Mouse (Mus musculus): ENCODE results near the gene Wrb.

The Wrb gene

DNA sequence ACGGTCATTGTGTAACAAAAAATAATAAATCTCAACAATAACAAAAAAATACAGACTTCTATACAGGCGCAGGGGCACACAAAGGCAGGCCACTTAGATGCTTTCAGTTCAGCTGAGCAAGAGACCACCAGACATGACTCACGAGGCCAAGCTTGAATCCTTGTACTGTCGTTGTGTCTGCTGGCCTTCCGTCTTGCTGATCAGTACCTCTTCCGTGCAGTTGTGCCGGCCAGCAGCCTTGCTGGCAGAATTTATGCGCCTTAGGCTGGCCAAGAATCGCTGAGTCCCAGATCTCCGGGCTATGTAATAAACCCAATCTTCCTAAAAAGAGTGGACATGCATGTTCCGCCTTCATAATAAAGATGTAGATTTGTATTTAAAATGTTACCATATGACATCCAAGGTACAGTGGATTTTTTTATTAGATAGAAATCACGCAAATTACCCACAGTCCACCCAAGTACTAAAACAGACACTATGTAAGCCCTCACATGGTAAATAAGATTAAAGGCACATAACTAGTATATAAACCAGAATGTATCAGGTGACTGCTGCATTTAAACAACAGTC, 13.4 kb downstream of the Wrb start:
- no peak for DNase-seq (ENCODE audit: low read depth)

DNA sequence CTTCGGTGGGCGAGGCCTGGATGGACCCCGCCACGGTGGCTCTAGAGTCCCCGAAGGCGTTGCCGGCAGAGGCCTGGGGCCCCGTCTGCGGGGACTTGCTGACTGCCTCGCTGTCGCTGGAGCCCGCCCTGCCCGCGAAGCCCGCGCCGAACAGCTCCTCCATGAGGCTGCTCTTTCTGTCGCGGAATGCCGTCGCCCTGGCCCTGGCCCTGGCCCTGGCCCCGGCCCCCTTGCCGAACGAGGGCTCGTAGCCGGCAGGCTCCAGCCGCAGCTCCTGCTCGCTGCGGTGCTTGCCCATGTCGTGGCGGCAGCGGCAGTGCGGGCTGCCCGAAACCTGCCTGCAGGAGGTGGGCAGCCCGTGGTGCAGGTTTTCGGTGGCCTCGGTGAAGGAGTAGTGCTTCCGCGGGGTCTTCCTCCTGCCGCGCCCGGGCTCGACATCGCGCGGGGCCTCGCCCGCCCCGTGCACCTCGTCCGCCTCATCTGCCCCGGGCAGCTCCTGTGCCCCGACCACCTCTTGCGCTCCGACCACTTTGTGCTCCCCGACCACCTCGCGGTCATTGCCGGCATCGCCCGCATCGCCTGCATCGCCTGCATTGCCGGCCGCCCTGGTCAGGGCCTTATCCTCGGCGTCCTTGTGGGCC, 14.0 kb downstream of the Wrb start:
- no peak for DNase-seq (ENCODE audit: low read depth)

DNA sequence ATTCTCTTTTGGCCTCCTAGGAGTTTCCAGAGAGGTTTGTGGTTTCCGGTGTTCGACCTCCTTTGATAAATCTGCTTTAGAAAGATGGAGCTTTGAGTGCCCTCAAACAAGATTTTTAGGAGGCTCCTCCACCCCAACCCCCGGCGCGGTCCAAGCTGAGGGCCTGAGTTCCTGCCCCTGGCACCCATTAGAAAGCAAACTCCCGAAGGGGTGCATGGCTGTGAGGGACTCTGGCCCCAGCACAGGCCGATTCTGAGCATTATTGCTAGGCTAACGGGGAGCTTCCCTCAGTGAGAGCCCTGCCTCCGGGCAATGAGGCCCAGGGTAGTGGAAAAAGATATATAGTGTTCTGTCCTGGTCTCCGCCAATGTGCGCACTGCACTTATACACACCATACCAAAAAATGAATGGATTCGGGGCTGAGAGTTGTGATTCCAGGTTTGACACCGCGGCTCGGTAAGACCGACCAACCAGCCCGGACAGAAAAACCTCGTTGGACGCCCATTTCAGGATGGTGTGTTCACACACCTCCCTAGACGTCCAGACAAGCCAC, 14.7 kb downstream of the Wrb start:
- no peak for DNase-seq (ENCODE audit: low read depth)

DNA sequence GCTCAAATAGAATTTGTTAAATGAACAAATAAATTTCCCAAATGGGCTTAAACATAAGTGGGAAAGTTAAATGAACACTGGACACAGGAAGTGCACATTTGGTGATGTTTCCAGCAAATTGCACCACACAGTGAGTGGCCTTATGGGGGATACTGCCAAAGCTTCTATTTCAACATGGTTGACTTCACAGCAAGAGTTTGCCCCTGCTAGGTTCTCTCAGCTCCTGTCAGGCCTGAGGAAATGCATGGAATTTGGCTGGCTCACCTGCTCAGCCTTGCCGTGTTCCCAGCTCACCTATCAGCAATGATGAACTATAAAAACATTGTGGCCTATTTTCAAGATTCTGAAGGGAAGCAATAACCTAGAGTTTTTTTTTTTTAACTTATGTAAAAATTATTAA, 15.7 kb downstream of the Wrb start:
- DNase-seq (ENCODE audit: low read depth): no peak

DNA sequence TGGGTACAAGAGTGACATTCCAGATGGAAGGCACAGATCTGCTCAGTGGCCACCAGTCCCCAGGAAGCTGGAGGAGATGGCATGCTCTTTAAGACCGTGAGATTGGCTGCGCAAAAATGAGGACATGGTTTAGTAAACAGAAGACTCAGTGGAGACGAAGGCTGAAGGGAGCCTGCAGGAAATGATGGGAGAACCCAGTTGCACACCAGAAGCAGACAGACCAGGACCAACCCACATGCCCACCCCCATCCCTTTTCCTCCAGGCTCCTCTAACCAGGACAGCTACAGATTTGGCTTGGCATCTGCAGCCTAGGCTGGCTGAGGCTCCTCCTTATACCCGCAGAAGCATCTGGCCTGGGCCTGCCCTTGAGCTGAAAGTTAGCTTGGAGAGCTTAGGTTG, 16.1 kb downstream of the Wrb start:
- DNase-seq (ENCODE audit: low read depth): no peak

DNA sequence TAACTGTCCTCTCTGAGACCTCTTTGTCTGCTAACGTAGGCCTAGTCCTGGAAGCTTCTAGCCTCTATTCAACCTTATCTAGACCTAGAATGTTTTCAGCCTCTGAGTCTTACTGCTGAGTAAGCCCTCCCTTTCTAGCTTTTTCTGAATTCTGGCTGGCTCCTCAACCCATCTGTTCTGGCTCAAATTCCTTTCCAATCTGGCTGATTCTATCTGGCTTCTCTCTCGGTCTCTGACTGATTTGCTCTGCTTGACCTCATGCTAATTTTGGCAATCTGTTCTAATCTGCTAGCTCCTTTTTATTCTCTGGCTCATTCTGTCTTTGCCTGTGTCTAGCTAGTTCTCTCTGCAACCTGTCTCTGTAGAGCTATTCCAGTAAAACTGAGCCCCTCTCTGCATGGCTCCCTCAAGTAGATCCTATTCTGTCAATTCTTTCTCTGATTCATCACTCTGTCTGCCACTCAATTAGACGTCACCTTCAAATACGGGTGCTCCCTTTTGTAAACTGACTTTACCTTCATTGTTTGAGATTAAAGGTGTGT, 20.6 kb downstream of the Wrb start:
- DNase-seq (ENCODE audit: low read depth): no peak

DNA sequence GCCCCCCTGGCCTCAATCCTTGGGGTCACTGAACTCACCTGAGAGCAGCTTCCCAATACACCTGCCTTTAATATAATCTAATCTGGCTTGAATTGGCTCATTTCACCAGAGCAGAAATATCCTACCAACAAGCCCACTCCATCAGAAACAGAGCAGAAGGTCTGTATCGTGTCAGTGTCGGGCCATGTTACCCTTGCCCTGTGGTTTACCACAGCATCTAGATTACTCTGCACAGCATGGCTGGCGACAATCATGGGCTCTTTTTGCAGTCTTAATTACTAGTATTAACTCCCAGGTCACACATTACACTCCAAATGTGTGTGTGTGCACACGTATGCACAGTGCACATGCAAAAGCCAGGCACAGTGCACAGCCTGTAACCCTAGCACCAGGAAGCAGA, 23.6 kb downstream of the Wrb start:
- DNase-seq (ENCODE audit: low read depth): no peak

DNA sequence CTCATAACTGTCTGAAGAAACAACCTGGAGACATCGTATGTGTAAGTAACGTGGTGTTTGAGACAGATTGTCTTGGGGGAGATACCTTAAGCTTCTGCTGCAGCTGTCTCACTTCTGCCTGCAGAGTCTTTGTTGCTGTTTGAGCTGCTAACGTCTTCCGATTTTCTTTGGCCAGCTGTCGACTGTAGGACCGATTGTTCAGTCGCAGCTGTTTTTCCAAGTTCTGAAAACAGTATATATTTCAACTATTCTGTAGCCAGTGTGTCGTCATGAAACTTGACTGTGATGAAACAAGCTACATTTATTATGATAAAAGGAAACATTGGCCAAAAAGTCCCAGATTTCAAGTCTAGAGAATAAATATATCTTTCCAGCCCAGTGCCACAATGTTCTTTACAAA, 28.4 kb downstream of the Wrb start:
- no peak for DNase-seq (ENCODE audit: low read depth)

DNA sequence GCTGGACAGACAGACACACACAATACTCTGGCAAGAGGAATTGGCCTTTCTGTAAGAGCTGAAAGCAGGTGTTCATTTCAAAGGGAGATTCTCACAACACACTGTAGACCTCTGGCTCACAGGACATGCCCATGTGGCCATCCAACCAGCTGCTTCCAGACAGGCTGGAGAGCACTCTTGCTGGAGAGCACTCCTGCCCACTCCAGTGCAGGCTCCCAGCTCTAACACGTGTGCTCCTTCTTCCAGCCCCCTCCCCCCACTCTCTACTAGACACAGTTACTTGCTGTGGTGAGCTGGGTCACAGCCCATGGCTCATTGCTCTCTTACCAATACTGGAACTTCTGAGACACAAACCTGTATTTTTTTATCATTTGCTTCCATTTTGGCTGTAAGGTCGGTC, 30.2 kb downstream of the Wrb start:
- no peak for DNase-seq (ENCODE audit: low read depth)

DNA sequence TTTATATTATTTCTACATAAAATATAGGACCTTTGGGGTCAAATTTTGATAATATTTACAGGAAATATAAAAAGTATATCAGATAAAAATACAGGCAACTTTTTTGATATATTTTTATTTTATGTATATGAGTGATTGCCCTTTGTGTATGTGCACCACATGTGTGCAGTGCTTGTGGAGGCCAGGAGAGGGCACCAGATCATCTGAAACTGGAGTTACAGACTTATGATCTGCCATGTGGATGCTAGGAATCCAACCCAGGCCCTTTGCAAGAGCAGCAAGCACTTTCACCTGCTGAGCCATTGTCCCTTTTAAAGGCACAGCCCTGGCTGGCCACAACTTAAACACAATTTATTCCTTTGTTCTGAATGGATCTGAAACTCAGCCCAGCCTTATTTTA, 33.9 kb downstream of the Wrb start:
- DNase-seq (ENCODE audit: low read depth): no peak

DNA sequence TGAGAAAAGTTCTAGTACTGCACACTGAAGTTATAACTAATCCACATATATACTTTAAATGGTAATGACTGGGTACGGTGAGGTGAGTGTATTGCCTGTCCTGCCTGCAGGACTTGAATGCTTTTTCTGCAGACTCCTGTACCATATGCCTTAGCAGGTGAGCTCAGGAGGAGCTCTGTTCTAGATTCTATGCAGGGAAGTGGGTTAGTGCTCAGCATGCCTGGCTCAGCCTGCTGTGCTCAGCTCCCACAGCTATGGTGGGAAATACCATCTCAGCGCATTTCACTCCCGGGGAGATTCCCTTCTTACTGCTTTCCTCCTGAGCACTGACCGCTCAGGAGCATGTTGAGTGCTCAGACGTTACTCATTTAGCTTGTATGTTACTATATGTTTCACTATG, 42.4 kb downstream of the Wrb start:
- DNase-seq (ENCODE audit: low read depth): no peak

DNA sequence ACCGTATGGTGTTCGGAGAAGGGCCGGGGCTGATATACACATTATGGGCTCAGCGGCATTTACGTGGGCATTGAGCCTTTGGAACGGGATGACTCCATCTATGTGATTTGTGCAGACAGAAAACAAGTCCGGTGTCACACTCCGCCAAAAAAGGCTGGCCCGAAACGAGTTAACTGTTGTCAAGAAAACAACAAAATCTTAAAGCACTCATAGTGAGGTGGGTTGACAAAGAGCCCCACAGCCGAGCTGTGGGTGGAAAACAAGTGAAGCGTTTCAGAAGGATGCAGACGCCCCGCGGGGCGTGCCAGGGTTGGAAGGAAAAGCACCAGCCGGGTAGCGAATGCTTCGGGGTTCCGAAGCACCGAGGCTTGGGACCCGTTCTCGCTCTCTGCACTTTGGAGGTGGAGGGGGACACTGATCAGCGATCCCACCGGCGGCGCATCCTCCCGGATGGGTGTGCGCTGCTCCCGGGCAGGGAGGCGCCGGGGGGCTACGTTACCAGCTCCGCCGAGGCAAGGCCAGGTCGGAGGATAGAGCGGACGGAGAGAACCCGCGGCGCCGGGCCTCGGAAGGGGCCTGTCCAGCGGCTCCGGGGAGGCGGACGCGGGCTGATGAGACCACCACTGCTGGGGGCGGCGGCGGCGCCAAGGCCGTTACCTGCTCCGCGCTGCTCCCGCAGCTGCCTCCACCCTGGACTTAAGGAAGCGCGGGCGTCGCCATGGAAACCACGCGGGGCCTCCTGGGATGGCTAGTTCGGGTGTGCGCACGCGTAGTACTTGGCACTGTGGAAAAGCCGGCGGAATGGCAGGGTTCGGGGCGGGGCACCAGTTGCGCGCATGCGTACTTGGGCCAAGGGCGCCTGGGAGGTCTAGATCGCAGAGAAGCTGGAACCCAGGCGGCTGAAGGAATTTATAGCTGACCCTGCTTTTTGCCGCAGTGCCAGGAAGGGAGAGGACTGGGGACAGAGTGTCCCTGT, 46.6 kb downstream of the Wrb start, which contains the start of gene Lca5l:
Lca5l (minus strand) TSS at position 741 of the 976 bp plus-strand sequence.
- peak; percentile 97 for DNase-seq (ENCODE audit: low read depth)

DNA sequence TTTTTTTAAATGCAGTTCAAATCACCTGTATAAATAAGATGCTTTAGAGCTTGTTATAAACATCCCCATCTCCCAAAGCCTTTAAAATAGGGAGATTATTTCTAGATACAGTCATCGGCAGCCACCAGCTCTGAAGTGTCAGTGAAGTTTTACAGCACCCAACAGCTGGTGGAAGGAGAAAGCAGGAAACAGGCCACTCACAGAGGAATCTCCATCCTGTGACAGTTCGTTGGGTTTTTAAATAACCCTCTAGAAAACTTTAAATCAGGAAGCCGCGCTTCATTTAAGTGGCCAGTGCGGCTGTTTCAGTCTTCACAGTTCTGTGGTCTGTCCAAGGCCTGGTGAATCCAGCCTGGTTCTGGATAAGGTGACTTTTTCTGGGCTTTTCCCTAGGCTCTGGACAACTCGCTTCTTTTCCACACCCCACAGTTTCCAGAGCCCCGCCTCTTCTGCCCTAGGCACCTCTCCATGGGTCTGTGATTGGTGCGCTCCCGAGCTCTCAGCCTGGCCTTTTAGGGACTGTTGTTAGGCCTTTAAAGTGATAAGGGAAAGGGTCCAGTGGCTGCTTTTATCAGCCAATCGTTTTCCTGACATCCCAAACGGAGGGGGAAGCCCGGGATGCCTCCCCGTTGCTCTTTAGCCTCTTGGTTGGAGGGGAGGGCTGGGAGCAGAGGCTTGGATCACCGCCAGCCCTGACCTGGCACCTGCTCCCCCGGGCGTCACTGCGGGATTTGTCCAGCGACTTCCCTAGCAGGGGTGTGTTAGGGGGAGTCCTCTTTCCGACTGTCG, 54.9 kb downstream of the Wrb start, which contains the start of gene Sh3bgr:
Sh3bgr (plus strand) TSS at position 538 of the 789 bp plus-strand sequence.
- DNase-seq (ENCODE audit: low read depth): no peak

DNA sequence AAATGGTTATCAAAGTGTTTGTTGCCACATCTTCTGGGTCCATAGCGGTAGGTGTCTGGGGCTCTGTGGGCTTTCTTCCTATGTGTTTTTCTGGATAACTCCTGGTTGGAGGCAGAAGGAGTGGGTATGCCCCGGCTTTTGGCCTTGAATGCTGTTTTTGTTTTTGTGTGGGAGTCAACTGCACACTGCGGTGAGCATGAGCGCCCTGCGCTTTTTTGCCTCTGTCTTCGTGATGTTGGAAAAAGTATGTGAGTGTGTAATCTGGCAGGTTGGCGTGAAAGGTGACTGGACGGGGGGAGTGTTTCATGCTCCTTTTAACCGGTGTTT, 55.5 kb downstream of the Wrb start:
- no peak for DNase-seq (ENCODE audit: low read depth)

DNA sequence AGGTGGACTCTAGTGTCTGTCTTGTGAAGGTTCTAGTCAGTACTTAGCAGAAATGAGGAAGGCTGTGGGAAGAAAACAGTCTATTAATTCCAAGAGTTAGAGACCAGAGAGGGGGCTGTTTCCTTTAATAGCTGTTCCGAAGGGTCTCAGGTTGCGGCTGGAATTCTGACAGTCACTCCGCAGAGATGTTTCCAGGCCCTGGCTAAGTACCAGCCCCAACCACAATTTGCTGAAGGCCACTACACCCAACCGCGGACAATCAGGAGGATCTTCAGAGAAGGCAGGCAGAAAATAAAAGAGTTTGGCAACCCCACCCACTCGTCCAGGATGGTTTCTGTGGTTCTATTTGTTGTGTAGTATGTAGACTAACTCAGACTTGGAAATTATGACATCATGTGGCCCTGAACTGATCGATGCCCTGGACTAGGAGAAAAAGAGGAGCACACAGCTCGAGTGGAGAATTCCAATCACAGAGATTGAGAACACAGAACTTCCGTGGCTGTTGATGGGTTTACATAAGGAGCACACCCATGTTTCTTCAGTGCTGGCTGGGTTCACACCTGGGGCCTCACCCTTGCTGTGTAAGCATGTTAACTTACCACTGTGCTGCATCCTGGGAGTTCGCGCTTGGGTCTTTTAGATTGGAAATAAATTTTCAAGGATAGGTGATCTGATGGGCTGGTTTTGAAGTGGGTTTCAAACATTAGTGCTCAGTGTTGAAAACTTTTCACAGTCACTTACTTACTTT, 56.5 kb downstream of the Wrb start:
- DNase-seq (ENCODE audit: low read depth): no peak

Measured in c-Kit-positive CD71-negative TER-119-negative erythroid progenitor cells, embryonic 14.5 days (primary cell).